Mouse (Mus musculus) midbrain, embryonic 16.5 days (tissue): ENCODE measurements around the gene Cyp2w1. TPM values are rescaled to one million over a fixed set of nuclear protein-coding genes. Genes with fewer than 3 reads are reported as not detected.

Experiments used
- ATAC-seq: fragments of 200-750 bp; cut with Nextera tagmentation; 2 replicates; pipeline ENCODE4 v1.8.0; 2017; ENCODE audit warnings: moderate TSS enrichment
- H3K27ac ChIP-seq: fragments of 300-500 bp; sonication (generic); 2 replicates; pipeline ENCODE4 v1.5.1; 2014; ENCODE audit warnings: mild to moderate bottlenecking, low read length, mixed read lengths
- H3K27me3 ChIP-seq: fragments of 300-500 bp; sonication (generic); 2 replicates; pipeline ENCODE4 v1.6.1; 2014; ENCODE audit warnings: low read depth, low read length, mixed read lengths; ENCODE audit not compliant: control insufficient read depth, insufficient read depth
- H3K36me3 ChIP-seq: fragments of 300-500 bp; sonication (generic); 2 replicates; pipeline ENCODE4 v1.6.1; 2014; ENCODE audit warnings: mild to moderate bottlenecking, low read length, moderate library complexity, mixed read lengths; ENCODE audit not compliant: control insufficient read depth, insufficient read depth
- H3K4me1 ChIP-seq: fragments of 300-500 bp; sonication (generic); 2 replicates; pipeline ENCODE4 v1.6.1; 2014; ENCODE audit warnings: mild to moderate bottlenecking, low read length, mixed read lengths; ENCODE audit not compliant: control insufficient read depth, insufficient read depth
- H3K4me2 ChIP-seq: fragments of 300-500 bp; sonication (generic); 2 replicates; pipeline ENCODE4 v1.6.1; 2014; ENCODE audit warnings: mild to moderate bottlenecking, low read length, mixed read lengths
- H3K4me3 ChIP-seq: fragments of 300-500 bp; sonication (generic); 2 replicates; pipeline ENCODE4 v1.5.1; 2014; ENCODE audit warnings: low read depth, mild to moderate bottlenecking, low read length, moderate library complexity, mixed read lengths
- H3K9ac ChIP-seq: fragments of 300-500 bp; sonication (generic); 2 replicates; pipeline ENCODE4 v1.6.1; 2014; ENCODE audit warnings: low read depth, low read length, mixed read lengths
- H3K9me3 ChIP-seq: fragments of 300-500 bp; sonication (generic); replicated peaks from 2 replicates; pipeline ENCODE4 v1.6.1; 2014; ENCODE audit warnings: mild to moderate bottlenecking, low read length, mixed read lengths; ENCODE audit not compliant: control insufficient read depth, poor library complexity, severe bottlenecking
- WGBS: fragments of 180-500 bp; shearing (Covaris S2); extraction: QIAGEN DNeasy Blood & Tissue Kit; methylation state at CpG from one replicate; pipeline ENCODE4 v1.1.7; 2014; 5-methylcytosine and 5-hydroxymethylcytosine counted together
- polyA plus RNA-seq: library from polyadenylated mRNA; unstranded; fragments of >200 nt; fragmentation: Nextera tagmentation; extraction: Ambion mirVana; gene quantifications from 2 replicates; pipeline ENCODE4 v1.2.1, GENCODE M21; 2015

Gene Cyp2w1
- polyA plus RNA-seq, 1 experiment from 2014 or later: not detected

- no peak for ATAC-seq
- no peaks in the 10 kb centered on the region for H3K27me3 ChIP-seq
- H3K4me1 ChIP-seq: peaks cover 20% of the 10 kb centered on the region
- no peaks in the 10 kb centered on the region for H3K9me3 ChIP-seq
- no peak overlapping the region for H3K9ac ChIP-seq
- H3K4me2 ChIP-seq: no peak overlapping the region
- 83% methylated on average over 6 of the region's 6 CpGs for WGBS
- no peak overlapping the region for H3K27ac ChIP-seq
- no peak overlapping the region for H3K4me3 ChIP-seq
- H3K36me3 ChIP-seq: no peaks in the 10 kb centered on the region
These were observed 21.6 kb downstream of the Cyp2w1 start for GRCm38 (mm10) chr5:139373889-139374444.

DNA sequence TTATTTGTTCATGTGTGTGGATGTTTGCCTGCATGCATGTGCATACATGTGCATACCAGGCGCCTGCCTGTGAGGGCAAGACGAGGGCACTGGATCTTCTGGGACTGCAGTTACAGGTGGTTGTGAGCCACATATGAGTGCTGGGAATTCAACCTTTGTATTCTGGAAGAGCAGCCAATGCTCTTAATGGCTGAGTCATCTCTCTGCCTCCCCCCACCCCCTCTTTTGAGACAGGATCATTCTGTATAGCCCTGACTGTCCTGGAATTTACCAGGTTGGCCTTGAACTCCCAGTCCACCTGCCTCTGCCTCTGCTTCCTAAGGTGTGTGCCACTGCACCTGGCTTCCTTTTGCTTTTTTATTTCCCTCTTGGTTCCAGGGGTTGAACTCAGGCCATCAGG is 22.4 kb downstream of the Cyp2w1 start:
- Histone ChIP-seq H3K4me2 (no peak overlapping the region), H3K27ac (no peak overlapping the region), H3K36me3 (no peaks in the 10 kb centered on the region), H3K4me1 (peaks cover 20% of the 10 kb centered on the region), H3K9me3 (no peaks in the 10 kb centered on the region), H3K9ac (no peak overlapping the region), H3K4me3 (no peak overlapping the region), H3K27me3 (no peaks in the 10 kb centered on the region)
- 85% methylated on average over 2 of the region's 2 CpGs for WGBS
- ATAC-seq: no peak

DNA sequence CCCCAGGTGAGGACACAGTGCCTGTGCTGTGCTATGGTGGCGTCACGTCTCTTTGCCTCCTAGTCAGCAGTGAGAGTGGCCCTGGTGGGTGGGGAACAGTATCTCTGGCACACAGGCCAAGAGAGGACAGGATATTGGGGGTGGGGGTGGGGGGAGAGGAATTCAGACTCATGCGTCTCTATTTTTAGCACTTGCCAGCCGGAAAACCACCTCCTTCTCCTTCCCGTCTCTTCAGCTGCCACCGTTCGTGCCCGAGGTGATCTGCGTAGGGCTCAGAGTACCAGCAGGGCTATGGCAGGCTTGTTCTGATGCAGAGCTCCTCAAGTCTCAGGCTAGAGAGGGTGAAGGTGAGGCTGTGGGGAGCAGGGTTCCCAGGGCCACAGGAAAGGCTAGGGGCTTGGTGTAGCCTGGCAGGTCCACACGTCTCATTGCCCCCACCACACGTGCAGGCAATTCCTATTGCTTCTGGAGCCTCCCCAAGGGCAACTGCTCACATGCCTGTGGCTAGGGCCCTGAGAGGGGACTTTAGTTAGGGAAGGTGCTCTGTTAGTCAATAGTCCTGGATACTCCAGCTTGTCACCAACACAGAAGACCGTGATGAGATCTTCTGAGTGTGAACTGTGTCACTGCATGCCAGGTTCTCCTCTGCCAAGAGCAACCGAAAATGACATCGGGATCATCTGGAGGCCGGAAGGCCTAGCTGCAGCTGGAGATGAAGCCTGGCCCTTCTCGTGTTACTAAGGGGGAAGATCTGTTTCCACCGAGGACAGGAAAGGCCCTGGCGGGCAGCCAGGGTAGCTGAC is 25.3 kb downstream of the Cyp2w1 start, which contains the start of gene Gpr146:
Gene Gpr146 (plus strand): TSS at position 230 of the 803 bp plus-strand sequence.
- Histone ChIP-seq H3K9ac (no peak within 1 kb of the TSS), H3K4me2 (no peak within 1 kb of the TSS), H3K4me3 (no peak within 1 kb of the TSS), H3K27ac (no peak within 1 kb of the TSS; the same call in 1 of the 2 replicates), H3K9me3 (no peaks in the 10 kb centered on the region), H3K4me1 (peaks cover 14% of the 10 kb centered on the region), H3K36me3 (no peaks in the 10 kb centered on the region), H3K27me3 (no peaks in the 10 kb centered on the region)
- no peak for ATAC-seq
- WGBS: 86% methylated on average over 18 of the region's 18 CpGs

GRCm38 (mm10) chr5:139378271-139378556 is 25.8 kb downstream of the Cyp2w1 start:
- H3K9ac ChIP-seq: no peak overlapping the region
- H3K4me3 ChIP-seq: no peak overlapping the region
- no peaks in the 10 kb centered on the region for H3K27me3 ChIP-seq
- no peaks in the 10 kb centered on the region for H3K36me3 ChIP-seq
- 90% methylated on average over 7 of the region's 7 CpGs for WGBS
- peaks cover 10% of the 10 kb centered on the region; the same call in 1 of the 2 replicates for H3K4me1 ChIP-seq
- no peak overlapping the region for H3K4me2 ChIP-seq
- H3K9me3 ChIP-seq: no peaks in the 10 kb centered on the region
- no peak overlapping the region for H3K27ac ChIP-seq
- ATAC-seq: no peak

GRCm38 (mm10) chr5:139378986-139379629 is 26.7 kb downstream of the Cyp2w1 start:
- Histone ChIP-seq H3K9me3 (no peaks in the 10 kb centered on the region), H3K9ac (no peak overlapping the region), H3K4me1 (peaks cover 10% of the 10 kb centered on the region; the same call in 1 of the 2 replicates), H3K27ac (no peak overlapping the region; the same call in 1 of the 2 replicates), H3K4me2 (no peak overlapping the region), H3K36me3 (no peaks in the 10 kb centered on the region), H3K4me3 (no peak overlapping the region), H3K27me3 (no peaks in the 10 kb centered on the region)
- ATAC-seq: no peak
- 55% methylated on average over 21 of the region's 21 CpGs for WGBS

DNA sequence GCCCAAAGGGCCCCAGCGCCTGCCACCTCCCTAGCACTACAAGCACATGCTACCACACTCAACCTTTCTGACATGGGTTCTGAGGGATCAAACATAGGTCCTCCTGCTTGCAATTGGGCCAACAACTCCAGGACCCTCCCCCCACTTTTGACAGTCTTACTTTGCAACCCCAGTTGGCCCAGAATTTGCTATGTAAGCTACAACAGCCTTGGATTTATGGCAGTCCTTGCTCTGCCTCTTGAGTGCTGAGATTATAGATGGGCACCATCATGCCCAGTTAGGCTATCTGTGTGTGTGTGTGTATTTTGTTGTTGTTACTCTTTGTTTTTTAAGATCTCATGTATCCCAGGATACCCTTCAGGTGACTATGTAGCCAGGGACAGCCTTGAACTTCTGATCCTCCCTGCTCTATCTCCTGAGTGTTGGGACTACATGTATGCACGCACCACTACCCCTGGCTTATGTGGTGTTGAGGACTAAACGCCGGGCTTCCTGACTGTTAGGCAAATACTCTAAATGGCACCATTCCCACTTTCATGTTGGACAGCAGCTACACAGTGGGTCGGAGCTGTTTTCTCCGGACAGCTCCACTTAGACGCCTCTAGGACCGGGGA is 27.5 kb downstream of the Cyp2w1 start:
- H3K27me3 ChIP-seq: no peaks in the 10 kb centered on the region
- no peak for ATAC-seq
- peaks cover 10% of the 10 kb centered on the region; the same call in 1 of the 2 replicates for H3K4me1 ChIP-seq
- WGBS: 17% methylated on average over 8 of the region's 8 CpGs
- no peaks in the 10 kb centered on the region for H3K9me3 ChIP-seq
- H3K4me2 ChIP-seq: peak overlapping the region; percentile 93
- peak overlapping the region; percentile 70 for H3K4me3 ChIP-seq
- H3K36me3 ChIP-seq: no peaks in the 10 kb centered on the region
- peak overlapping the region; percentile 50 for H3K27ac ChIP-seq
- H3K9ac ChIP-seq: peak overlapping the region; percentile 75

DNA sequence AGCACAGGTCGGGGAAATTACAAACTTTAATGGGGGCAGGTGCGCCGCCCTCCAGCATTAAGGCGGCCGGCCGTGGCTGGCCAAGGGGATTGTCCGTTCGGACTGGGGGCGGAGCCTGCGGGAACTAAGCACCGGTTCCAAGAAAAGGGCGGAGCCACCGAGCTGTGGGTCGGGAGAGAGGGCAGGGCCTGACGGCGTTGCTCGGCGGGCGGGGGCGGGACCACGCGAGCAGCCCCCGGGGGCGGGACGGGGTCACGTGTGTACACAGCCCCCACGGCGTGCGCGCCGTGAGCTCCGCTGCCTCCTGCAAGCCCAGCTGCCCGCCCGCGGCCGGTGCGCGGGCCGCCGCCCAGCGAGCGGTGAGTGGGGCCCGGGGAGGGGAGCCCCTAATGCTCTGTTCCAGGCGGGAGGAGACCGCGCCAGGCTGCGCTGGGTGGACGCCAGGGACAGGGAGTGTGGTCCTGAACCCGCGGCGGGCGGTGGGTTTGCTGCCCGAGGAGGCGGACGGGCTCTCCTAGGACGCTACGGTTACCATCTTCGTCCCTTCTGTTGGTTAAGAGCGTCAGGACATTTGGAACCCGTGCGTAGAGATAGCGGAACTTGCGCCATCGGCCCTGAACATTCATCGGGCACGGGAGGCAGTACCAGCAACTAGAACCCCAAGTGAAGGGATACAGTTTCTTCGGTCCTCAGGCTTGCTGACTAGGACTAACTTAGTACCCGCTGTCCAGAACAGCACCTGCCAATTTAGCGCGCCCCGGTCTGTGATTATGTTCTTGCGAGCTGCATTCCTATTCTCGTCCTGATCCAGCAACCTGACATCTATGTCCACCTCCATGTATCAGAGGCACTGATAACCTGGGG is 28.2 kb downstream of the Cyp2w1 start:
- peak overlapping the region; percentile 50 for H3K27ac ChIP-seq
- 1% methylated on average over 72 of the region's 73 CpGs for WGBS
- H3K4me1 ChIP-seq: peaks cover 10% of the 10 kb centered on the region; the same call in 1 of the 2 replicates
- no peaks in the 10 kb centered on the region for H3K9me3 ChIP-seq
- H3K4me2 ChIP-seq: peak overlapping the region; percentile 93
- no peaks in the 10 kb centered on the region for H3K36me3 ChIP-seq
- ATAC-seq: peak; percentile 78
- H3K9ac ChIP-seq: peak overlapping the region; percentile 75
- peak overlapping the region; percentile 70 for H3K4me3 ChIP-seq
- H3K27me3 ChIP-seq: no peaks in the 10 kb centered on the region
